Mouse (Mus musculus) forebrain, embryonic 10.5 days (tissue): ENCODE results near the gene Cab39l. TPM values are rescaled to one million over a fixed set of nuclear protein-coding genes. Genes with fewer than 3 reads are reported as not detected.

Experiments
- DNase-seq: peaks from one replicate; pipeline ENCODE4 v3.0.0-alpha.2; 2017; ENCODE audit warnings: low spot score; ENCODE audit errors: extremely low spot score
- H3K27ac ChIP-seq: fragments of 300-500 bp; sonication (generic); 2 replicates; pipeline ENCODE4 v1.5.1; 2016; ENCODE audit warnings: mild to moderate bottlenecking
- H3K27me3 ChIP-seq: fragments of 300-500 bp; sonication (generic); 2 replicates; pipeline ENCODE4 v1.6.1; 2016; ENCODE audit warnings: mild to moderate bottlenecking; ENCODE audit not compliant: poor library complexity, severe bottlenecking
- H3K36me3 ChIP-seq: fragments of 300-500 bp; sonication (generic); replicated peaks from 2 replicates; pipeline ENCODE4 v1.6.1; 2016; ENCODE audit warnings: mild to moderate bottlenecking, moderate library complexity
- H3K4me1 ChIP-seq: fragments of 300-500 bp; sonication (generic); 2 replicates; pipeline ENCODE4 v1.6.1; 2016
- H3K4me3 ChIP-seq: fragments of 300-500 bp; sonication (generic); 2 replicates; pipeline ENCODE4 v1.5.1; 2016; ENCODE audit warnings: mild to moderate bottlenecking, moderate library complexity
- H3K9me3 ChIP-seq: fragments of 300-500 bp; sonication (generic); 2 replicates; pipeline ENCODE4 v1.6.1; 2016; ENCODE audit warnings: mild to moderate bottlenecking, moderate library complexity
- WGBS: fragments of 180-500 bp; shearing (Covaris S2); methylation state at CpG from one replicate; pipeline ENCODE4 v1.1.7; 2016; 5-methylcytosine and 5-hydroxymethylcytosine counted together
- polyA plus RNA-seq: library from polyadenylated mRNA; unstranded; fragments of >200 nt; fragmentation: Nextera tagmentation; extraction: Ambion mirVana; gene quantifications from 2 replicates; pipeline ENCODE4 v1.2.1, GENCODE M21; 2016

The Cab39l gene
- polyA plus RNA-seq, 1 experiment from 2014 or later, result 44.5 TPM

GRCm38 (mm10) chr14:59530801-59531200 is 90.0 kb downstream of the Cab39l start:
- Histone ChIP-seq H3K4me1 (peaks cover 17% of the 10 kb centered on the region), H3K27me3 (peaks cover 38% of the 10 kb centered on the region), H3K27ac (no peak overlapping the region), H3K4me3 (no peak overlapping the region), H3K36me3 (no peaks in the 10 kb centered on the region), H3K9me3 (no peaks in the 10 kb centered on the region)
- DNase-seq, result no peak
- WGBS, result 95% methylated on average over 1 of the region's 1 CpGs

GRCm38 (mm10) chr14:59532986-59533385 is 92.2 kb downstream of the Cab39l start:
- H3K4me3 ChIP-seq, result no peak overlapping the region
- no peak for DNase-seq
- 94% methylated on average over 1 of the region's 1 CpGs for WGBS
- peaks cover 17% of the 10 kb centered on the region for H3K4me1 ChIP-seq
- peaks cover 42% of the 10 kb centered on the region for H3K27me3 ChIP-seq
- H3K9me3 ChIP-seq, result no peaks in the 10 kb centered on the region
- no peaks in the 10 kb centered on the region for H3K36me3 ChIP-seq
- H3K27ac ChIP-seq, result no peak overlapping the region

- no peak for DNase-seq
- H3K27ac ChIP-seq, result no peak overlapping the region
- H3K36me3 ChIP-seq, result no peaks in the 10 kb centered on the region
- H3K27me3 ChIP-seq, result peaks cover 42% of the 10 kb centered on the region
- peaks cover 17% of the 10 kb centered on the region for H3K4me1 ChIP-seq
- H3K9me3 ChIP-seq, result no peaks in the 10 kb centered on the region
- H3K4me3 ChIP-seq, result no peak overlapping the region
Observed at GRCm38 (mm10) chr14:59533908-59534307, 93.1 kb downstream of the Cab39l start.

GRCm38 (mm10) chr14:59537829-59538432 is 97.2 kb downstream of the Cab39l start:
- Histone ChIP-seq H3K36me3 (no peaks in the 10 kb centered on the region), H3K4me3 (no peak overlapping the region), H3K27ac (no peak overlapping the region), H3K27me3 (peaks cover 20% of the 10 kb centered on the region), H3K9me3 (no peaks in the 10 kb centered on the region), H3K4me1 (peaks cover 15% of the 10 kb centered on the region)
- 87% methylated on average over 4 of the region's 4 CpGs for WGBS
- DNase-seq, result no peak

- Histone ChIP-seq H3K9me3 (no peaks in the 10 kb centered on the region), H3K27me3 (peaks cover 10% of the 10 kb centered on the region; the same call in 1 of the 2 replicates), H3K4me3 (no peak overlapping the region), H3K36me3 (no peaks in the 10 kb centered on the region), H3K27ac (no peak overlapping the region), H3K4me1 (no peaks in the 10 kb centered on the region)
- no peak for DNase-seq
- WGBS, result 94% methylated on average over 2 of the region's 2 CpGs
Observed at GRCm38 (mm10) chr14:59540230-59540629, 99.5 kb downstream of the Cab39l start.

GRCm38 (mm10) chr14:59540761-59541160 is 100.0 kb downstream of the Cab39l start:
- H3K27ac ChIP-seq, result no peak overlapping the region
- WGBS, result 92% methylated on average over 6 of the region's 6 CpGs
- DNase-seq, result no peak

GRCm38 (mm10) chr14:59543158-59543826 is 102.5 kb downstream of the Cab39l start:
- no peak for DNase-seq

More at GRCm38 (mm10) chr14:59540761-59541160, 100.0 kb downstream of the Cab39l start:
- Histone ChIP-seq H3K36me3 (no peaks in the 10 kb centered on the region), H3K27me3 (peaks cover 4% of the 10 kb centered on the region; the same call in 1 of the 2 replicates), H3K4me1 (no peaks in the 10 kb centered on the region), H3K9me3 (no peaks in the 10 kb centered on the region), H3K4me3 (no peak overlapping the region)

GRCm38 (mm10) chr14:59543956-59544355 is 103.2 kb downstream of the Cab39l start:
- Histone ChIP-seq H3K27ac (no peak overlapping the region), H3K4me1 (peaks cover 5% of the 10 kb centered on the region; the same call in 1 of the 2 replicates), H3K36me3 (no peaks in the 10 kb centered on the region), H3K27me3 (no peaks in the 10 kb centered on the region), H3K9me3 (no peaks in the 10 kb centered on the region), H3K4me3 (no peak overlapping the region)
- WGBS, result 84% methylated on average over 5 of the region's 5 CpGs
- no peak for DNase-seq

More at GRCm38 (mm10) chr14:59543158-59543826, 102.5 kb downstream of the Cab39l start:
- WGBS, result 85% methylated on average over 3 of the region's 3 CpGs
- Histone ChIP-seq H3K36me3 (no peaks in the 10 kb centered on the region), H3K27ac (no peak overlapping the region), H3K27me3 (no peaks in the 10 kb centered on the region), H3K4me1 (peaks cover 5% of the 10 kb centered on the region; the same call in 1 of the 2 replicates), H3K9me3 (no peaks in the 10 kb centered on the region), H3K4me3 (no peak overlapping the region)

- Histone ChIP-seq H3K27me3 (no peaks in the 10 kb centered on the region), H3K4me1 (peaks cover 5% of the 10 kb centered on the region), H3K9me3 (no peaks in the 10 kb centered on the region), H3K4me3 (no peak overlapping the region), H3K27ac (no peak overlapping the region), H3K36me3 (no peaks in the 10 kb centered on the region; the same call in 1 of the 2 replicates)
- no peak for DNase-seq
- WGBS, result 88% methylated on average over 7 of the region's 7 CpGs
Observed at GRCm38 (mm10) chr14:59546162-59546880, 105.5 kb downstream of the Cab39l start.

GRCm38 (mm10) chr14:59547530-59547929 is 106.8 kb downstream of the Cab39l start:
- 78% methylated on average over 5 of the region's 5 CpGs for WGBS
- DNase-seq, result no peak

GRCm38 (mm10) chr14:59548532-59548931 is 107.8 kb downstream of the Cab39l start:
- no peak overlapping the region for H3K27ac ChIP-seq
- WGBS, result 91% methylated on average over 2 of the region's 2 CpGs
- no peak overlapping the region for H3K4me3 ChIP-seq
- H3K4me1 ChIP-seq, result peaks cover 12% of the 10 kb centered on the region
- H3K27me3 ChIP-seq, result no peaks in the 10 kb centered on the region
- DNase-seq, result no peak
- no peaks in the 10 kb centered on the region for H3K9me3 ChIP-seq
- H3K36me3 ChIP-seq, result no peaks in the 10 kb centered on the region; the same call in 1 of the 2 replicates

More at GRCm38 (mm10) chr14:59547530-59547929, 106.8 kb downstream of the Cab39l start:
- Histone ChIP-seq H3K27ac (no peak overlapping the region), H3K4me1 (peaks cover 12% of the 10 kb centered on the region), H3K27me3 (no peaks in the 10 kb centered on the region), H3K9me3 (no peaks in the 10 kb centered on the region), H3K4me3 (no peak overlapping the region), H3K36me3 (no peaks in the 10 kb centered on the region; the same call in 1 of the 2 replicates)

GRCm38 (mm10) chr14:59549106-59549505 is 108.3 kb downstream of the Cab39l start:
- Histone ChIP-seq H3K4me3 (no peak overlapping the region), H3K27me3 (no peaks in the 10 kb centered on the region), H3K27ac (no peak overlapping the region), H3K9me3 (no peaks in the 10 kb centered on the region), H3K4me1 (peaks cover 12% of the 10 kb centered on the region), H3K36me3 (no peaks in the 10 kb centered on the region; the same call in 1 of the 2 replicates)
- WGBS, result 82% methylated on average over 6 of the region's 6 CpGs
- DNase-seq, result no peak
